Mouse (Mus musculus) limb, embryonic 11.5 days (tissue): ENCODE results near the gene Galntl5. TPM values are rescaled to one million over a fixed set of nuclear protein-coding genes. Genes with fewer than 3 reads are reported as not detected.

Experiments
- microRNA-seq: library from miRNA; unstranded; fragments of <30 nt; microRNA quantifications from one replicate; pipeline ENCODE4, GENCODE M21; 2016
- polyA plus RNA-seq: library from polyadenylated mRNA; unstranded; fragments of >200 nt; fragmentation: Nextera tagmentation; extraction: Ambion mirVana; gene quantifications from 2 replicates; pipeline ENCODE4 v1.2.1, GENCODE M21; 2014

Galntl5 gene
- polyA plus RNA-seq, 1 experiment from 2014 or later: not detected

Small RNA genes lying within 50 kb of the gene (microRNA-seq; reads per million reads assigned to microRNA genes)
- gene Gm26051: not detected

Other genes starting within 250 kb of the Galntl5 start
- gene Prkag2, start 80.8 kb upstream of the Galntl5 start, polyA plus RNA-seq: 32.6 and 33.2 TPM in 2 replicates
- 35.9 and 40.2 TPM in 2 replicates for gene Galnt11, start 40.4 kb downstream of the Galntl5 start, polyA plus RNA-seq
- gene E130116L18Rik, start 41.7 kb downstream of the Galntl5 start, polyA plus RNA-seq: not detected in 2 replicates